18 mouse cellular contexts compared by ENCODE assay signal in genomic region chr4:141624134-141624533, GRCm38 (mm10). TPM values are rescaled to one million over a fixed set of nuclear protein-coding genes. Genes with fewer than 3 reads are reported as not detected.
DNase-seq lines count a peak whose midpoint lies in the region; ATAC-seq and TF ChIP-seq lines count a peak whose summit lies in the region.
"Had no signal": no experiment of that assay in that cellular context is flagged by ENCODE, and none has a peak within 500 bp of the region (broad histone marks: within the 10 kb centered on the region; RNA-seq: fewer than 3 reads in every experiment).

No protein-coding gene starts in this region.

- H3K9me3 ChIP-seq in heart, embryonic 10.5 days, result no peaks in the 10 kb centered on the region
- H3K9me3 ChIP-seq in kidney, embryonic 15.5 days (replicated peaks), result no peaks in the 10 kb centered on the region
- H3K9me3 ChIP-seq: embryonic facial prominence, embryonic 13.5 days; G1E; midbrain, embryonic 12.5 days had no signal

- intact Hi-C loops in heart, postnatal 14 days (cut with DNase I), result no loop called here
- intact Hi-C loops in left cerebral cortex, postnatal 4 days (cut with DNase I), result no loop called here

- DNase-seq in heart, embryonic 10.5 days (ENCODE audit: low spot score), result no peak
- DNase-seq in heart, postnatal 14 days, result no peak
- no peak for DNase-seq in kidney, adult 8-10 months
- no peak for DNase-seq in testis, postnatal 14 days (ENCODE audit: low spot score)
- DNase-seq in left cerebral cortex, postnatal 4 days, result no peak
- DNase-seq: right cerebral cortex, adult 18-20 months; spleen, adult 18-20 months; thymus, postnatal 4 days had no signal

- H3K4me3 ChIP-seq in heart, embryonic 10.5 days, result no peak overlapping the region
- H3K4me3 ChIP-seq in kidney, embryonic 15.5 days (replicated peaks), result no peak overlapping the region
- no peak overlapping the region for H3K4me3 ChIP-seq in testis, adult 2 months (ENCODE audit: control insufficient read depth, low read depth, low read length)
- H3K4me3 ChIP-seq: embryonic facial prominence, embryonic 13.5 days; midbrain, embryonic 12.5 days had no signal

- peaks cover 26% of the 10 kb centered on the region for H3K4me1 ChIP-seq in heart, embryonic 10.5 days
- peaks cover 21% of the 10 kb centered on the region for H3K4me1 ChIP-seq in kidney, embryonic 15.5 days
- peaks cover 11% of the 10 kb centered on the region for H3K4me1 ChIP-seq in testis, adult 2 months (ENCODE audit: control insufficient read depth, insufficient read depth, low read length)
- H3K4me1 ChIP-seq: embryonic facial prominence, embryonic 13.5 days; midbrain, embryonic 12.5 days had no signal

- WGBS in heart, embryonic 10.5 days, result 87% methylated on average over 8 of the region's 8 CpGs
- 88% methylated on average over 8 of the region's 8 CpGs for WGBS in kidney, embryonic 15.5 days

- TF ChIP-seq POLR2A in testis, adult 2 months (IDR thresholded peaks at IDR 0.05; ENCODE audit: control insufficient read depth, low read depth, low read length), result no peak

- H3K27me3 ChIP-seq in heart, embryonic 10.5 days (ENCODE audit: insufficient read depth, poor library complexity, severe bottlenecking), result no peaks in the 10 kb centered on the region
- H3K27me3 ChIP-seq in kidney, embryonic 15.5 days, result no peaks in the 10 kb centered on the region
- no peaks in the 10 kb centered on the region for H3K27me3 ChIP-seq in testis, adult 2 months (ENCODE audit: control insufficient read depth, insufficient read depth, low read length)
- H3K27me3 ChIP-seq: embryonic facial prominence, embryonic 13.5 days had no signal

- H3K9ac ChIP-seq in kidney, embryonic 15.5 days, result no peak overlapping the region
- H3K9ac ChIP-seq: embryonic facial prominence, embryonic 13.5 days; midbrain, embryonic 12.5 days had no signal

- H3K4me2 ChIP-seq in kidney, embryonic 15.5 days, result no peak overlapping the region
- H3K4me2 ChIP-seq: embryonic facial prominence, embryonic 13.5 days; midbrain, embryonic 12.5 days had no signal

- ATAC-seq in kidney, embryonic 15.5 days (replicated peaks; ENCODE audit: low FRiP score), result no peak

- H3K36me3 ChIP-seq in heart, embryonic 10.5 days, result peaks cover 48% of the 10 kb centered on the region
- H3K36me3 ChIP-seq in kidney, embryonic 15.5 days, result peaks cover 39% of the 10 kb centered on the region
- H3K36me3 ChIP-seq in testis, adult 2 months (ENCODE audit: control insufficient read depth, insufficient read depth, low read length), result no peaks in the 10 kb centered on the region; the same call in 1 of the 2 replicates

- peak overlapping the region; percentile 62 for H3K27ac ChIP-seq in heart, embryonic 10.5 days
- peak overlapping the region; percentile 27; the same call in 1 of the 2 replicates for H3K27ac ChIP-seq in kidney, embryonic 15.5 days
- H3K27ac ChIP-seq in testis, adult 2 months (ENCODE audit: control insufficient read depth, insufficient read depth, low read depth, low read length), result 0 out of 2 replicates have a peak overlapping the region, but pooled peaks have one; percentile 3
- H3K27ac ChIP-seq: embryonic facial prominence, embryonic 13.5 days; macrophage; midbrain, embryonic 12.5 days had no signal

- no peak for TF ChIP-seq CTCF in testis, adult 2 months (IDR thresholded peaks at IDR 0.05; ENCODE audit: control insufficient read depth, insufficient read depth, insufficient replicate concordance, low read depth, low read length)

RNA-seq across cellular contexts. Expression of gene Slc25a34, which starts 0.5 kb away (rescaled TPM):
- 0.20 and 0.34 TPM in 2 replicates for polyA plus RNA-seq in heart, embryonic 10.5 days (2016; fragmentation: Nextera tagmentation; extraction: Ambion mirVana)
- total RNA-seq in heart, postnatal 14 days (2021), result 100 to 1,000 TPM; 121 TPM
- polyA plus RNA-seq in kidney, embryonic 15.5 days (2015; fragmentation: Nextera tagmentation; extraction: Ambion mirVana), result 0.27 and 0.49 TPM in 2 replicates
- 2.2 and 2.9 TPM in 2 replicates for polyA plus RNA-seq in testis, adult 2 months (2012; rRNA removed)
- total RNA-seq in left cerebral cortex, postnatal 4 days (2021), result 1 to 10 TPM; 1.1 to 1.7 TPM
- polyA plus RNA-seq: embryonic facial prominence, embryonic 13.5 days; G1E; hindbrain, embryonic 11.5 days had no signal

RNA-seq across cellular contexts. Expression of gene Tmem82, which starts 5.7 kb away (rescaled TPM):
- polyA plus RNA-seq in heart, embryonic 10.5 days (2016; fragmentation: Nextera tagmentation; extraction: Ambion mirVana), result 0.96 and 2.4 TPM in 2 replicates
- total RNA-seq in heart, postnatal 14 days (2021), result 10 to 100 TPM; 30.1 to 35.4 TPM
- 2.7 and 3.1 TPM in 2 replicates for polyA plus RNA-seq in kidney, embryonic 15.5 days (2015; fragmentation: Nextera tagmentation; extraction: Ambion mirVana)
- polyA plus RNA-seq in testis, adult 2 months (2012; rRNA removed), result 3.5 and 3.9 TPM in 2 replicates
- under 1 TPM; 0.38 to 0.46 TPM for total RNA-seq in left cerebral cortex, postnatal 4 days (2021)
- total RNA-seq: neutrophil, adult 5-6 weeks had no signal
- polyA plus RNA-seq: C2C12, G1E had no signal

RNA-seq across cellular contexts. Expression of gene Fblim1, which starts 18.2 kb away (rescaled TPM):
- polyA plus RNA-seq in heart, embryonic 10.5 days (2016; fragmentation: Nextera tagmentation; extraction: Ambion mirVana), result 61.9 and 62.7 TPM in 2 replicates
- total RNA-seq in heart, postnatal 14 days (2021), result 100 to 1,000 TPM; 299 to 338 TPM
- 71.4 and 81.3 TPM in 2 replicates for polyA plus RNA-seq in kidney, embryonic 15.5 days (2015; fragmentation: Nextera tagmentation; extraction: Ambion mirVana)
- 3.1 and 4.4 TPM in 2 replicates for polyA plus RNA-seq in testis, adult 2 months (2012; rRNA removed)
- 10 to 100 TPM; 19.8 to 23.8 TPM for total RNA-seq in left cerebral cortex, postnatal 4 days (2021)
- total RNA-seq: common myeloid progenitor, adult 5-6 weeks had no signal
- polyA plus RNA-seq: G1E had no signal

RNA-seq across cellular contexts. Expression of gene Plekhm2, which starts 40.6 kb away (rescaled TPM):
- polyA plus RNA-seq in heart, embryonic 10.5 days (2016; fragmentation: Nextera tagmentation; extraction: Ambion mirVana), result 4.1 and 5.4 TPM in 2 replicates
- total RNA-seq in heart, postnatal 14 days (2021), result 100 to 1,000 TPM; 101 to 103 TPM
- polyA plus RNA-seq in kidney, embryonic 15.5 days (2015; fragmentation: Nextera tagmentation; extraction: Ambion mirVana), result 4.7 and 6.8 TPM in 2 replicates
- 73.3 and 76.3 TPM in 2 replicates for polyA plus RNA-seq in testis, adult 2 months (2012; rRNA removed)
- total RNA-seq in left cerebral cortex, postnatal 4 days (2021), result 10 to 100 TPM; 44.1 to 51.1 TPM

Comparison
In these comparisons a context has a peak if more than half of its experiments do, and no peak if none do; other contexts are left out.
1. H3K27ac ChIP-seq: peak in every context shown above with its lines; median percentile 62 in heart, embryonic 10.5 days; 27 in kidney, embryonic 15.5 days; 3 in testis, adult 2 months.
2. RNA of gene Fblim1, which starts 18.2 kb away (polyA plus RNA-seq): 71.4 to 81.3 TPM in kidney, embryonic 15.5 days and 61.9 to 62.7 TPM in heart, embryonic 10.5 days; 3.1 to 4.4 TPM in testis, adult 2 months; every median in the first group is over 10 times any median in the second.